Mouse (Mus musculus): Measurements from ENCODE around the gene Myo5c. TPM values are rescaled to one million over a fixed set of nuclear protein-coding genes. Genes with fewer than 3 reads are reported as not detected.

Gene Myo5c
- 0.05 and 0.32 TPM in 2 replicates for polyA plus RNA-seq (2012)

DNA sequence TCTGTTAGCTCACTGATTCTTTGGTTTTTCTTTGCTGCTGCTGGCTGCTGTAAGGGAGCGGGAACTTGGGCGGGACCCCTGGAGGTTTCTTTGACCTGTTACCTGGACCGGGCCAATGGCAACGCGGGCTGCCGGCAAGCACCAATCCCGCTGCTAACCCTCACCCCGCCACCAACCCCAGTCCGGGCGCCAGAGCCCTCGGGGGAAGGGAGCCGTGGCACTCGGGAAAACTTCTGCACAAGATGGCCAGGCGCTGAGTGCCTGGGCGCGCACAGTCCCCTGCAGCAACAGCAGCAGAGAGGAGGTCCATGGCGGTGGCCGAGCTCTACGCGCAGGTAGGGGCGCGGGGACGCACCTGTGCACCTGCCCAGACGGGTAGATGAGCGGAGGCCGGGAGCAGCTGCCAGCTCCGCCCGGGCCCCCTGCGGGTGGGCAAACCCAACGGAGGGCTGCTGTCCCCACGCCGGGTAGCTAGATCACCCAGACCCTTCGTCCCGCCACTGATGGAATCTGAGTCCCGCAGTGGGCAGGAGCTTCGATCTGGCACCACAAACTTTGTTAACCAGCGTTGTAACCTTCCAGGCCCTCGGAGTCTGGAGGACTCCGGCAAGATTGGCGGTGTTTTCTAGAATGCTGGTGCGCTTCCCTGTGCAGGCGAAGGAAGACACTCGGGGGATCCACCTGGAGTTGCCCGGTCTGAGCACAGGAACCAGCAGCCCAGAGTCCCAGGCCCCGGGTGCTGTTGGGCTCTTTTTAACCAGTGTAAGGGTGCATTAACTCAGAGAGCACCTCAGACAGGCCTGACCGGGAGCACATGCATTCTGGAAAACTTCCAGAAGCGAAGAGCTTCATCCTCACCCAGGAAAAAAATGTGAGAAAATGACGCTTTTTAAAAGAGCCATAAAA lies at the start of gene Myo5c:
Gene Myo5c, plus strand, starts transcription at position 180 of the 906 bp plus-strand sequence.

DNA sequence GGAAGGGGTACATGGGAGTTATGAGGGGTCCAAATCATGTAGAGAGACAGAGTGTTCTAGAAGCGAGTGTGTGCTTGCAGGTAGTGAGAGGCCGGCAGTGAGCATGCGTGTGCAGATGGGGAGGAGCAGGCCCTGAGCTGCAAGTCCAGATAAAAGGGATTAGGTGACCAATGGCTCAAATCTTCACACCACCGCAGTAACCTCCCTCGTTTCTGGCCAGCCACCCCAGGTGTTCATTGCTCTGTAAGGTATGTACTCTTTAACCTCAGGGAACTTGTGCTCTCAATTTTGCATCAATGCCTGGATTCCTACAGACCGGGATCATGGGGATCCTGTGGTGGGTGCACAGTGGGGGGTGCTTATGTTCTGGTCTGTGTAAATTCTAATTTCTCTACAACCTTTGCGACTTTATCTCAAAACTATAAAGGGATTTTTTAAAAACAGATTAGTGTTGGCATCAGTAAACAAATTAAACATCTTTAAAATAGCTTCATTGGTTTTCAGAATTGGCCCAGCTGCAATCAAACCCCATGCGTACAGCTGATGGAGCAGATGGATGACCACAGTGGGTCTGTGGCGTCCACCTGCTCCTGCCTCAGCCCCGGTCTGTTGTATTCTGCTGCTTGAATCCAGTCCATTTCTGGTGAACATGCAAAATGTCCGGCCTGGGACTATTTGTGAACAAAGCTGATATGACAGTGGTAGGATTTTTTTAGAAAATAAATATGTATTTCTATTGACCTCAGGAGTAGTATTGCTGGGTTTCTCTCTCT lies 74.5 kb downstream of the Myo5c start, which contains the start of gene Gnb5:
Gene Gnb5, plus strand, starts transcription at position 163 of the 773 bp plus-strand sequence.

DNA sequence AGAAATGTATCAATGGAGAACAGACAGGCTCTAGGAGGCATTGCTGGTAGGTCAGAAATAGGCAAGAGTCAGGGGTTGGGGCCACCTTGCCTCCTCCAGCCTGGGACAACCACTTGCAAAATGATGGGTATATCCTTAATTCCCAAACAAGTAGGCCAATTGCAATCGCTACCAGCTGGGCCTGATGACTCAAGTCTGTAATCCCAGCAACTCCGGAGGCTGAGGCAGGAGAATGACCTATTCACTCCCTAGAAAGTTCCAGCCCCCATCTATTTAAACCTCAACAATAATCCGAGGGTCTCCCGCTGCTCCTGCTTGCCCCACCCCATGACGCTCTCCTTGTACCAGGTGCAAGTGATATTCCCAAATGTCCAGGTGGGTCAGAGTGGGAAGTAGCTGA lies 115.6 kb downstream of the Myo5c start, which contains the start of gene Bcl2l10:
Gene Bcl2l10, plus strand, starts transcription at position 301 of the 400 bp plus-strand sequence.

Other genes with a start within 250 kb of the Myo5c start
- gene Arpp19, start 194.4 kb upstream of the Myo5c start, polyA plus RNA-seq (2012) = 65.7 and 88.0 TPM in 2 replicates
- 35.9 and 40.2 TPM in 2 replicates for gene Myo5a, start 161.0 kb upstream of the Myo5c start, polyA plus RNA-seq (2012)
- 0.71 and 0.99 TPM in 2 replicates for gene Gnb5, start 74.3 kb downstream of the Myo5c start, polyA plus RNA-seq (2012)
- not detected in 2 replicates for gene Bcl2l10, start 115.7 kb downstream of the Myo5c start, polyA plus RNA-seq (2012)
- 23.6 and 26.4 TPM in 2 replicates for gene Mapk6, start 178.0 kb downstream of the Myo5c start, polyA plus RNA-seq (2012)
- gene Leo1, start 209.5 kb downstream of the Myo5c start, polyA plus RNA-seq (2012) = 9.4 and 14.8 TPM in 2 replicates